Mouse (Mus musculus) kidney, adult 2 months (tissue): Measurements from ENCODE around the gene Abcd2. TPM values are rescaled to one million over a fixed set of nuclear protein-coding genes. Genes with fewer than 3 reads are reported as not detected.

ENCODE experiments used
- DNase-seq: peaks from one replicate; pipeline ENCODE4 v3.0.0; 2021
- H3K27ac ChIP-seq: fragments of 200-500 bp; 2 replicates; pipeline ENCODE4 v1.5.1; 2012; ENCODE audit warnings: low read depth, low read length, control low read depth, inconsistent platforms; ENCODE audit not compliant: insufficient read depth
- H3K27me3 ChIP-seq: fragments of 200-500 bp; replicated peaks from 2 replicates; pipeline ENCODE4 v1.6.1; 2012; ENCODE audit warnings: mild to moderate bottlenecking, moderate library complexity, low read length, inconsistent platforms; ENCODE audit not compliant: control insufficient read depth, insufficient read depth
- H3K36me3 ChIP-seq: fragments of 200-500 bp; 2 replicates; pipeline ENCODE4 v1.6.1; 2012; ENCODE audit warnings: mild to moderate bottlenecking, moderate library complexity, low read length, inconsistent platforms; ENCODE audit not compliant: control insufficient read depth, insufficient read depth
- H3K4me1 ChIP-seq: fragments of 200-500 bp; 2 replicates; pipeline ENCODE4 v1.6.1; 2011; ENCODE audit warnings: low read length; ENCODE audit not compliant: control insufficient read depth, insufficient read depth
- H3K4me3 ChIP-seq: fragments of 200-500 bp; 2 replicates; pipeline ENCODE4 v1.5.1; 2011; ENCODE audit warnings: mild to moderate bottlenecking, low read depth, low read length, control low read depth; ENCODE audit not compliant: insufficient read depth
- CTCF ChIP-seq: fragments of 200-500 bp; conservative IDR thresholded peaks from 2 replicates; pipeline ENCODE4 v1.5.1; 2011; ENCODE audit warnings: low read depth, mild to moderate bottlenecking, control low read depth, low read length, moderate library complexity, mixed read lengths; ENCODE audit not compliant: insufficient read depth, insufficient read length
- POLR2A ChIP-seq: fragments of 200-500 bp; IDR thresholded peaks from one replicate; pipeline ENCODE4 v1.6.1; 2011; ENCODE audit warnings: low read depth, low read length, control low read depth
- WGBS: fragments of 180-500 bp; shearing (Covaris S2); methylation state at CpG from one replicate; pipeline ENCODE4 v1.1.7; 2018; 5-methylcytosine and 5-hydroxymethylcytosine counted together
- polyA plus RNA-seq: library from polyadenylated mRNA; depleted of rRNA; stranded (reverse); fragments of >200 nt; gene quantifications from 2 replicates; pipeline ENCODE4 v1.2.3, GENCODE M21; 2012

Abcd2 gene
- polyA plus RNA-seq, 1 experiment: 3.7 TPM

GRCm38 (mm10) chr15:91153311-91153710 lies 38.3 kb downstream of the Abcd2 start:
- TF ChIP-seq POLR2A (no peak), CTCF (no peak)
- no peak for DNase-seq
- 57% methylated on average over 3 of the region's 3 CpGs for WGBS

GRCm38 (mm10) chr15:91152592-91152991 lies 39.0 kb downstream of the Abcd2 start:
- TF ChIP-seq CTCF: no peak
- TF ChIP-seq POLR2A: no peak
- Histone ChIP-seq H3K36me3 (no peaks in the 10 kb centered on the region), H3K27me3 (no peaks in the 10 kb centered on the region; the same call in 1 of the 2 replicates), H3K4me3 (no peak overlapping the region), H3K4me1 (no peaks in the 10 kb centered on the region), H3K27ac (no peak overlapping the region)
- 71% methylated on average over 1 of the region's 1 CpGs for WGBS
- DNase-seq: no peak

More at GRCm38 (mm10) chr15:91153311-91153710, 38.3 kb downstream of the Abcd2 start:
- Histone ChIP-seq H3K27me3 (no peaks in the 10 kb centered on the region; the same call in 1 of the 2 replicates), H3K4me3 (no peak overlapping the region), H3K36me3 (no peaks in the 10 kb centered on the region), H3K4me1 (no peaks in the 10 kb centered on the region), H3K27ac (no peak overlapping the region)

- WGBS: 74% methylated on average over 4 of the region's 4 CpGs
- H3K4me1 ChIP-seq: no peaks in the 10 kb centered on the region
- no peak overlapping the region for H3K4me3 ChIP-seq
- no peaks in the 10 kb centered on the region for H3K27me3 ChIP-seq
- no peaks in the 10 kb centered on the region for H3K36me3 ChIP-seq
- H3K27ac ChIP-seq: no peak overlapping the region
- no peak for TF ChIP-seq CTCF
- TF ChIP-seq POLR2A: no peak
- DNase-seq: no peak
These were observed 67.0 kb downstream of the Abcd2 start for GRCm38 (mm10) chr15:91124584-91124983.

- H3K4me3 ChIP-seq: no peak overlapping the region
- no peak overlapping the region for H3K27ac ChIP-seq
- 79% methylated on average over 7 of the region's 7 CpGs for WGBS
These were observed 78.9 kb downstream of the Abcd2 start for GRCm38 (mm10) chr15:91112555-91113209.

GRCm38 (mm10) chr15:91108102-91108659 lies 83.4 kb downstream of the Abcd2 start:
- no peak for DNase-seq
- no peaks in the 10 kb centered on the region for H3K4me1 ChIP-seq
- no peaks in the 10 kb centered on the region for H3K27me3 ChIP-seq
- no peak overlapping the region for H3K4me3 ChIP-seq
- H3K36me3 ChIP-seq: no peaks in the 10 kb centered on the region
- no peak overlapping the region for H3K27ac ChIP-seq
- no peak for TF ChIP-seq CTCF
- no peak for TF ChIP-seq POLR2A
- WGBS: 85% methylated on average over 5 of the region's 5 CpGs

More at GRCm38 (mm10) chr15:91112555-91113209, 78.9 kb downstream of the Abcd2 start:
- Histone ChIP-seq H3K4me1 (no peaks in the 10 kb centered on the region), H3K27me3 (no peaks in the 10 kb centered on the region), H3K36me3 (no peaks in the 10 kb centered on the region)
- no peak for TF ChIP-seq POLR2A
- no peak for TF ChIP-seq CTCF
- no peak for DNase-seq

- WGBS: 48% methylated on average over 3 of the region's 3 CpGs
These were observed 86.7 kb downstream of the Abcd2 start for GRCm38 (mm10) chr15:91104934-91105333.

GRCm38 (mm10) chr15:91104276-91104675 lies 87.3 kb downstream of the Abcd2 start:
- Histone ChIP-seq H3K27ac (no peak overlapping the region), H3K4me1 (no peaks in the 10 kb centered on the region), H3K27me3 (no peaks in the 10 kb centered on the region), H3K4me3 (no peak overlapping the region), H3K36me3 (no peaks in the 10 kb centered on the region)
- 80% methylated on average over 1 of the region's 1 CpGs for WGBS
- TF ChIP-seq POLR2A: no peak
- no peak for TF ChIP-seq CTCF
- no peak for DNase-seq

More at GRCm38 (mm10) chr15:91104934-91105333, 86.7 kb downstream of the Abcd2 start:
- H3K4me3 ChIP-seq: no peak overlapping the region
- no peaks in the 10 kb centered on the region for H3K36me3 ChIP-seq
- no peak for TF ChIP-seq POLR2A
- no peak for TF ChIP-seq CTCF
- DNase-seq: no peak
- no peaks in the 10 kb centered on the region for H3K27me3 ChIP-seq
- no peaks in the 10 kb centered on the region for H3K4me1 ChIP-seq
- H3K27ac ChIP-seq: no peak overlapping the region
